Mouse (Mus musculus) lung, adult 2 months (tissue): ENCODE data around the gene Clec10a.

ENCODE experiments used
- CTCF ChIP-seq: fragments of 200-500 bp; IDR thresholded peaks from 2 replicates; pipeline ENCODE4 v1.5.1; 2011; ENCODE audit warnings: mild to moderate bottlenecking, low read length, control low read depth; ENCODE audit not compliant: insufficient read depth
- POLR2A ChIP-seq: fragments of 200-500 bp; IDR thresholded peaks from 2 replicates; pipeline ENCODE4 v1.6.1; 2011; ENCODE audit warnings: low read depth, mild to moderate bottlenecking, control low read depth, low read length, borderline replicate concordance; ENCODE audit errors: extremely low read depth

- TF ChIP-seq POLR2A (no peak), CTCF (no peak)
These were observed 33.5 kb downstream of the Clec10a start for GRCm38 (mm10) chr11:70189319-70190134.
